Mouse (Mus musculus) cerebral cortex, adult 2 months (tissue): Measurements from ENCODE around the gene Mdm2.

Source experiments
- WGBS: fragments of 180-500 bp; shearing (Covaris S2); methylation state at CpG from one replicate; pipeline ENCODE4 v1.1.7; 2018; 5-methylcytosine and 5-hydroxymethylcytosine counted together

Gene Mdm2

GRCm38 (mm10) chr10:117670092-117670491 is 40.5 kb downstream of the Mdm2 start:
- WGBS = 86% methylated on average over 3 of the region's 3 CpGs

- WGBS = 65% methylated on average over 10 of the region's 10 CpGs
These were observed 41.0 kb downstream of the Mdm2 start for GRCm38 (mm10) chr10:117669449-117670090.

GRCm38 (mm10) chr10:117668546-117669300 is 41.8 kb downstream of the Mdm2 start:
- 92% methylated on average over 10 of the region's 10 CpGs for WGBS

- 94% methylated on average over 28 of the region's 28 CpGs for WGBS
These were observed 42.7 kb downstream of the Mdm2 start for GRCm38 (mm10) chr10:117667663-117668507.

- WGBS = 93% methylated on average over 9 of the region's 9 CpGs
These were observed 43.5 kb downstream of the Mdm2 start for GRCm38 (mm10) chr10:117666947-117667630.

GRCm38 (mm10) chr10:117666361-117666760 is 44.2 kb downstream of the Mdm2 start:
- 95% methylated on average over 3 of the region's 3 CpGs for WGBS

- WGBS = 76% methylated on average over 9 of the region's 9 CpGs
These were observed 44.9 kb downstream of the Mdm2 start for GRCm38 (mm10) chr10:117665376-117666275.

GRCm38 (mm10) chr10:117664208-117664925 is 46.2 kb downstream of the Mdm2 start:
- 80% methylated on average over 14 of the region's 14 CpGs for WGBS

- 59% methylated on average over 9 of the region's 9 CpGs for WGBS
These were observed 46.7 kb downstream of the Mdm2 start for GRCm38 (mm10) chr10:117663865-117664200.

GRCm38 (mm10) chr10:117663056-117663864 is 47.3 kb downstream of the Mdm2 start:
- 79% methylated on average over 14 of the region's 14 CpGs for WGBS

- 77% methylated on average over 15 of the region's 15 CpGs for WGBS
These were observed 48.1 kb downstream of the Mdm2 start for GRCm38 (mm10) chr10:117662316-117663055.

- 64% methylated on average over 11 of the region's 11 CpGs for WGBS
These were observed 50.7 kb downstream of the Mdm2 start for GRCm38 (mm10) chr10:117659819-117660218.

GRCm38 (mm10) chr10:117659430-117659813 is 51.1 kb downstream of the Mdm2 start:
- WGBS = 70% methylated on average over 11 of the region's 11 CpGs

GRCm38 (mm10) chr10:117658522-117659429 is 51.8 kb downstream of the Mdm2 start:
- WGBS = 93% methylated on average over 14 of the region's 14 CpGs

GRCm38 (mm10) chr10:117657659-117658306 is 52.8 kb downstream of the Mdm2 start:
- WGBS = 77% methylated on average over 3 of the region's 3 CpGs

- WGBS = 79% methylated on average over 7 of the region's 7 CpGs
These were observed 53.4 kb downstream of the Mdm2 start for GRCm38 (mm10) chr10:117656985-117657658.

- 73% methylated on average over 6 of the region's 6 CpGs for WGBS
These were observed 53.9 kb downstream of the Mdm2 start for GRCm38 (mm10) chr10:117656662-117656962.
